Mouse (Mus musculus): ENCODE data around the gene Tacc3. TPM values are rescaled to one million over a fixed set of nuclear protein-coding genes. Genes with fewer than 3 reads are reported as not detected.

Tacc3 gene
- polyA plus RNA-seq, 1 experiment: 11.6 TPM

- no peaks in the 10 kb centered on the region for H3K36me3 ChIP-seq (ENCODE audit: control insufficient read depth)
- no peaks in the 10 kb centered on the region for H3K9me3 ChIP-seq (ENCODE audit: control insufficient read depth, low read length)
- peak; percentile 69 for TF ChIP-seq GATA1 (IDR thresholded peaks at IDR 0.05; ENCODE audit: low read length)
- TF ChIP-seq TAL1 (IDR thresholded peaks at IDR 0.05; ENCODE audit: low read length): no peak
- H3K4me3 ChIP-seq (replicated peaks): no peak overlapping the region
- H3K27me3 ChIP-seq (ENCODE audit: control insufficient read depth): peaks cover 49% of the 10 kb centered on the region
- no peaks in the 10 kb centered on the region; the same call in none of the 2 replicates for H3K4me1 ChIP-seq (ENCODE audit: control insufficient read depth)
Observed at GRCm38 (mm10) chr5:33697534-33697933, 39.6 kb downstream of the Tacc3 start.

GRCm38 (mm10) chr5:33697947-33698512 is 40.1 kb downstream of the Tacc3 start:
- H3K36me3 ChIP-seq (ENCODE audit: control insufficient read depth): no peaks in the 10 kb centered on the region
- TF ChIP-seq GATA1 (IDR thresholded peaks at IDR 0.05; ENCODE audit: low read length) (no peak), TAL1 (IDR thresholded peaks at IDR 0.05; ENCODE audit: low read length) (no peak)
- no peak overlapping the region for H3K4me3 ChIP-seq (replicated peaks)
- no peaks in the 10 kb centered on the region; the same call in none of the 2 replicates for H3K4me1 ChIP-seq (ENCODE audit: control insufficient read depth)
- H3K9me3 ChIP-seq (ENCODE audit: control insufficient read depth, low read length): no peaks in the 10 kb centered on the region
- H3K27me3 ChIP-seq (ENCODE audit: control insufficient read depth): peaks cover 44% of the 10 kb centered on the region

- no peaks in the 10 kb centered on the region; the same call in none of the 2 replicates for H3K4me1 ChIP-seq (ENCODE audit: control insufficient read depth)
- H3K9me3 ChIP-seq (ENCODE audit: control insufficient read depth, low read length): no peaks in the 10 kb centered on the region
- H3K36me3 ChIP-seq (ENCODE audit: control insufficient read depth): no peaks in the 10 kb centered on the region
- no peak overlapping the region for H3K4me3 ChIP-seq (replicated peaks)
- TF ChIP-seq GATA1 (IDR thresholded peaks at IDR 0.05; ENCODE audit: low read length) (no peak), TAL1 (IDR thresholded peaks at IDR 0.05; ENCODE audit: low read length) (no peak)
- peaks cover 39% of the 10 kb centered on the region for H3K27me3 ChIP-seq (ENCODE audit: control insufficient read depth)
Observed at GRCm38 (mm10) chr5:33698669-33699068, 40.7 kb downstream of the Tacc3 start.

GRCm38 (mm10) chr5:33700010-33700409 is 42.1 kb downstream of the Tacc3 start:
- no peak overlapping the region for H3K4me3 ChIP-seq (replicated peaks)
- no peaks in the 10 kb centered on the region for H3K9me3 ChIP-seq (ENCODE audit: control insufficient read depth, low read length)
- no peaks in the 10 kb centered on the region; the same call in none of the 2 replicates for H3K4me1 ChIP-seq (ENCODE audit: control insufficient read depth)
- H3K27me3 ChIP-seq (ENCODE audit: control insufficient read depth): peaks cover 26% of the 10 kb centered on the region
- no peaks in the 10 kb centered on the region for H3K36me3 ChIP-seq (ENCODE audit: control insufficient read depth)
- TF ChIP-seq GATA1 (IDR thresholded peaks at IDR 0.05; ENCODE audit: low read length) (no peak), TAL1 (IDR thresholded peaks at IDR 0.05; ENCODE audit: low read length) (no peak)

- Histone ChIP-seq H3K4me3 (replicated peaks) (no peak overlapping the region), H3K9me3 (ENCODE audit: control insufficient read depth, low read length) (no peaks in the 10 kb centered on the region), H3K27me3 (ENCODE audit: control insufficient read depth) (peaks cover 8% of the 10 kb centered on the region), H3K4me1 (ENCODE audit: control insufficient read depth) (no peaks in the 10 kb centered on the region; the same call in 1 of the 2 replicates), H3K36me3 (ENCODE audit: control insufficient read depth) (no peaks in the 10 kb centered on the region)
- TF ChIP-seq GATA1 (IDR thresholded peaks at IDR 0.05; ENCODE audit: low read length) (no peak), TAL1 (IDR thresholded peaks at IDR 0.05; ENCODE audit: low read length) (no peak)
Observed at GRCm38 (mm10) chr5:33701832-33702231, 43.9 kb downstream of the Tacc3 start.

GRCm38 (mm10) chr5:33703999-33704398 is 46.1 kb downstream of the Tacc3 start:
- TF ChIP-seq TAL1 (IDR thresholded peaks at IDR 0.05; ENCODE audit: low read length) (no peak), GATA1 (IDR thresholded peaks at IDR 0.05; ENCODE audit: low read length) (no peak)
- no peak overlapping the region for H3K4me3 ChIP-seq (replicated peaks)
- no peaks in the 10 kb centered on the region; the same call in 1 of the 2 replicates for H3K4me1 ChIP-seq (ENCODE audit: control insufficient read depth)
- H3K9me3 ChIP-seq (ENCODE audit: control insufficient read depth, low read length): no peaks in the 10 kb centered on the region
- no peaks in the 10 kb centered on the region for H3K36me3 ChIP-seq (ENCODE audit: control insufficient read depth)
- peaks cover 3% of the 10 kb centered on the region; the same call in 1 of the 2 replicates for H3K27me3 ChIP-seq (ENCODE audit: control insufficient read depth)

- Histone ChIP-seq H3K36me3 (ENCODE audit: control insufficient read depth) (no peaks in the 10 kb centered on the region), H3K9me3 (ENCODE audit: control insufficient read depth, low read length) (no peaks in the 10 kb centered on the region), H3K4me1 (ENCODE audit: control insufficient read depth) (no peaks in the 10 kb centered on the region; the same call in 1 of the 2 replicates), H3K27me3 (ENCODE audit: control insufficient read depth) (peaks cover 3% of the 10 kb centered on the region; the same call in 1 of the 2 replicates), H3K4me3 (replicated peaks) (no peak overlapping the region)
- TF ChIP-seq GATA1 (IDR thresholded peaks at IDR 0.05; ENCODE audit: low read length): no peak
- no peak for TF ChIP-seq TAL1 (IDR thresholded peaks at IDR 0.05; ENCODE audit: low read length)
Observed at GRCm38 (mm10) chr5:33704945-33705611, 47.1 kb downstream of the Tacc3 start.

- H3K27me3 ChIP-seq (ENCODE audit: control insufficient read depth): no peaks in the 10 kb centered on the region
- H3K9me3 ChIP-seq (ENCODE audit: control insufficient read depth, low read length): no peaks in the 10 kb centered on the region
- H3K36me3 ChIP-seq (ENCODE audit: control insufficient read depth): no peaks in the 10 kb centered on the region
- TF ChIP-seq GATA1 (IDR thresholded peaks at IDR 0.05; ENCODE audit: low read length) (no peak), TAL1 (IDR thresholded peaks at IDR 0.05; ENCODE audit: low read length) (no peak)
- no peaks in the 10 kb centered on the region for H3K4me1 ChIP-seq (ENCODE audit: control insufficient read depth)
- no peak overlapping the region for H3K4me3 ChIP-seq (replicated peaks)
Observed at GRCm38 (mm10) chr5:33705612-33706349, 47.9 kb downstream of the Tacc3 start.

- H3K9me3 ChIP-seq (ENCODE audit: control insufficient read depth, low read length): no peaks in the 10 kb centered on the region
- no peaks in the 10 kb centered on the region for H3K27me3 ChIP-seq (ENCODE audit: control insufficient read depth)
- TF ChIP-seq GATA1 (IDR thresholded peaks at IDR 0.05; ENCODE audit: low read length) (no peak), TAL1 (IDR thresholded peaks at IDR 0.05; ENCODE audit: low read length) (no peak)
- H3K36me3 ChIP-seq (ENCODE audit: control insufficient read depth): no peaks in the 10 kb centered on the region
- H3K4me1 ChIP-seq (ENCODE audit: control insufficient read depth): no peaks in the 10 kb centered on the region
- H3K4me3 ChIP-seq (replicated peaks): no peak overlapping the region
Observed at GRCm38 (mm10) chr5:33706350-33706629, 48.4 kb downstream of the Tacc3 start.
